Mouse (Mus musculus) adipocyte (in vitro differentiated cells): ENCODE measurements at regions not wholly inside any gene's neighbourhood (a gene's known extent, or its start where the extent isn't known, plus 50 kb on each side); places are given as distances from the start of the nearest gene placed in this dataset.

ENCODE experiments used
- DNase-seq: peaks from one replicate; pipeline ENCODE4 v3.0.0-alpha.2; 2016; ENCODE audit warnings: low spot score

DNA sequence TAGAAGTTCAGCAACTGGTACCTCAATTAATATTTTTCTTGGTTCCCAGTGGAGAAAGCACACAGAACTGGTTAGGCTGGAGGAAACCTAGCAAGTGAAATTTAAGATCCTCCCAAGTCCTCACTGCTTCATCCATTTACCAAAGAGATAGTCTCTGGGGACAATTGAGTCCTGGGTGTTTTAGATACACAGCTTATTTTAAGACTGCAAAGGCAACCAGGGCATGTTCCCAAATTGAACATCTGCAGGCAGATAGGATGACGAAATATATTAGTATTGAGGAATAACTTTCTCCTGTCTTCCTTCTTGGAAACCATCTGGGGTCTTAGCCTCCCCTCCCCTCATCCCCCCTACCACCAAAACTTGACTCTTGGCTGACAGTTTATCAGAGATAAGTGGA is 356.3 kb upstream of the Npvf start:
- no peak for DNase-seq

DNA sequence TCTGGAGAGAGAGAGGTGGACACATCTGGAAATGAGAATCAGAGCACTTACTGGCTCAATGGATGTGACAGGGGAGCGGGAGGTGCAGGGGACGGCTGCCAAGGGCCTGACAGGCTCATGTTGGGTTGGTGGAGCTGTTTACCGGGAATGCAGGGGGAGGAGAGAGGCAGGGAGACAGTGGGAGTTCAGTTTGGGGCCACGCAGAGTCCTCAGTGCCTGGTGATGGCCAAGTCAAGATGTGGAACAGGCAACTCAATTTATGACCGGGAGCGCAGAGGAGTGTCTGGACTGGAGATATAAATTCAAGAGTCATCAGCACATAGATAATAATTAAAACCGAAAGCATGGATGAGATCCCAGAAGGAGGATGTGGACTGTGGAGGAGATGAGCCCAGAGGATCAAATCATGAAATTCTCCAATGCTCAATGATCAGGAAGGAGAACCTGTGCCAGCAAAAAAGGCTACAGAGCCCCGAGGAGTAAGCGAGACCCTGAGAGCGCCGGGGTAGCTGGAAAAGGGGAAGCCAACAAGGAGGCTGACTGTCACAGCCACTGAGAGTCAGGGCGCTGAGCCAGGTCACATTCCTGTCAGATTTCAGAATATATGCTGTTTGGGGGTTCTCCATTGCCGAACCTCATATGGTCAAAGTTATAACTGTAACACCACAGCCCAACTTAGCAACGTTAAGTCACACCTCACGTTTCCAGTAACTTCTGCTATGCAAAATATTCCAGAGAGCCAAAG is 358.0 kb upstream of the Npvf start:
- no peak for DNase-seq

DNA sequence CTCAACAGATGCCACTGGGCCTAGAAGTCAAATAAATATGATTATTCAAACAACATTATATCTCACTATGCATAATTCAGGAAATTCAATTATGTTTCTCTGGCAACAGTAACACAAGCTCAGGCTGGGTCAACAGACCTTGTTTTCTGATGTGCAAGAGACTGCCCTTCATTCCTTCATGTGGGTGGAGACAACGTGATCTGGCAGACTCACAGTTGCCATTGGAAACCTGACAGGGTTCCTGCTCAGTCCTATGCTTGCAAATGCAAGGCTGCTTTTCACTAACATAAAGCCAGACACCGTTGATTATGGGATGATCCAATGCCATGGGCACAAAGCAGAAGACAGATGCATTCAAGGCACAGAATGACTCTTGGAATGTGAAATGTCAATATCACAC is 361.5 kb upstream of the Npvf start:
- DNase-seq, result no peak

DNA sequence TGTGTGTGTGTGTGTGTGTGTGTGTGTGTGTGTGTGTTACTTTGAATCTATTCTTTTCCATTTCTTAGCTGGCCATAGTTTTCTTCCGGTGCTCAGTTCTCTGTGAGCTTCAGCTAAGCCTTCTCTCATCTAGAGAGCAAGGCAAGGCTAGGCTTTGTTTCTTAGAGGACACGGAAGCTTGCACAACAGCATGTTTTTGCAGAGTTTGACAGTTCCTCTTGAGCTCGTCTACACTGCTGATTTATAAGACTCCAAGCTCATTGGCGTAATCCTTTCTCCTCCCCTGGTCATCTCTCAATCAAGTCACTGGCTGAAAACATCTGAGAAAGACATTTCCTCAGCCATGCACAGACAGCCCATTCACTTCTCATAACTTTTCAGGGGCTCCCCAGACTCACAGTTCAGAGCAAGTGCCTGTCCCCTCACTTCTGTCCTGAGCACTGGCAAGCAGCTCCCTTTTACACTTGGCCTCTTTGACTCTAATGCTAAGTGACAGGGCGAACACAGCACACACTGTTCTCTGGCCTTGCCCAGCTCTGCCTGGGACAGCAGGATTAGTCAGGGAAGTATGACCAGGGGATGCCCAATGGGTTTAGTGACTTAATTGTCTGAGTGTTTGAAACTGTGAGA is 362.3 kb upstream of the Npvf start:
- peak; percentile 67 for DNase-seq

DNA sequence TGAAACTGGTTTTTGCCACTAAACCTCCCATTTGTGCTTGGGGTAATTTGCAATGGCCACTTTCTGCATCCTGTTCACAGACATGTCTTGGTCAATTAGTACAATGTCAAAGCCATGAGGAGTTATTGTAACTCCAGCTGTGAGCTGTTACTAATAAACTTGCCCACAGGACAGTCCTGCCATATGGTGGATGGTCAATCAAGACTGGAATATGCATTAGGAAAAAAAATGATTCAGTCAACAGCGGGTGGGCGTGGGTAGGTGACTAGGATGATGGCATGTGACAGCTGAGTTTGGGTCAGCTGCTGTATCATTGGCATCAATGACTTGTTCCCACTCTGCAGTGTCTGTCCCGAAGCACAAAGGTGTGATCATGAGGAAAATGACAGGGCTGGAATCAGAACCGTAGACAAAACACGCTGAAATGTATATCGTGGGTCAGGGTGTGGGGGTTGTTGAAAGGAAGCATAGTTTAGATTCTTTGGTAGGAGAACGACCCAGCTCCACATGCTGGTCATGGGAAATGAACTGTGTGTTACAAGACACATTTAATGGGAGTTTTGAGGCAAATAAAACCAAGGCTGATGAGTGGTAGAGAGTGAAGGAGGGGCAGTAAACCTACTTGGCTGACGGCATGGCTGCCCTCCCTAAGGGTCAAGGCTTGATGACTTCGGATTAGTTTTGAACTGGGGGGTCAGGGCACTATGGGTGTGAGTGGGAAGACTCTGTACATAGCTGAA is 363.2 kb upstream of the Npvf start:
- DNase-seq, result no peak

DNA sequence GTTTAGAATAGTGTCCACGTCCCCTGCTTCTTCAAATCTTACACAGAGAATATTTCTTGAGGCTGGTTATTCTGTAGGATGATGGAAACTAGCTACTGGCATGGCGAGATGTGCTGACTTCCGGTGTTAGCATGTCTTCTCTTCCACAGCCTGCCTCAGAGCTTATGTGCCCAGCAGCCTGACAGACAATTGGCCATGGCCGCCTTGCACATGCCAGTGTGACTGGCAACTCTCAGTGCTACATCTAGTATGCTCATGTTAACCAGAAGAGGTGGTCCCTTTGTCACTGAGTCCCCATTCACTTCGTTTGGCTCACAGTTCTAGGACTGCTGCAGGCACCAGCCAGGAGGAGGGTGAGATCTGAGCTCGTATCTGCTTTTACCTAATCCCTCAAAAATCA is 367.0 kb upstream of the Npvf start:
- no peak for DNase-seq

DNA sequence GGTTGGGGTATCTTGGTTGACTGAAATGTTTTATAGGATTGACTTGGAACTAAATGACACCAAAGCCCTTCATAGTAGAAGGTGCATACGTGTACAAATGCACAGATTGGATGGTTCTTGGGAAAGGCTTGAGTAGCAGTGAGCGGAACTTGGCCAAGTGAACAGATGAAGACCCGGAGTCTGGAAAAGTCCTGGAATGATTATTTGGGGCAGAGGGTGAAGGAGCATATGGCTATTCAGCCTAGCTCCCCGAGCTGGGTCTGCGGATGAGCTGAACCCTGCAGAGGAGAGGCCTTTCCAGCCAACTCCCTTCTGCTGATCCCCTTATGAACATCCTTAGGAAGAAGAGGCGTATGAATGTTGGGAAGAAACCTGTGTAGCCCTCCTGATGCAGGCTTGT is 369.1 kb upstream of the Npvf start:
- DNase-seq, result no peak

DNA sequence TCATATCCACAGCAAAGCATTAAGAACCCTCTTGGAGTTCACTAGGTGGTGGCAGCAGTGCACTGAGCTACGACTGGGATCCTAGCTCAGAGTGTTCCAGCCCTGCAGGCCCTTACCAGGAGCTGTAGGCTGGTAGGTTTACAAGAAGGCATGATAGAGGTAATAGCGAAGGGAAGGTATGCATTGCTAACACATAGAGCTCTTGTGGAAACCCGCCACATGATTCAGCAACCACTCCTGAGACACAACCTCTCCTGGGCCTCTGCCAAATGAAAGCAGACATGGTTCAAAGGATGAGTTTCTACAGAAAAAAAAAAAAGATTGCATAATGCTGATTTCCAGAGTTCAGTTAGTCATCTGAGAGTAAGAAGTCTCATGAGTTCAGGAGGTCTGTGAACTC is 370.5 kb upstream of the Npvf start:
- peak; percentile 32 for DNase-seq

DNA sequence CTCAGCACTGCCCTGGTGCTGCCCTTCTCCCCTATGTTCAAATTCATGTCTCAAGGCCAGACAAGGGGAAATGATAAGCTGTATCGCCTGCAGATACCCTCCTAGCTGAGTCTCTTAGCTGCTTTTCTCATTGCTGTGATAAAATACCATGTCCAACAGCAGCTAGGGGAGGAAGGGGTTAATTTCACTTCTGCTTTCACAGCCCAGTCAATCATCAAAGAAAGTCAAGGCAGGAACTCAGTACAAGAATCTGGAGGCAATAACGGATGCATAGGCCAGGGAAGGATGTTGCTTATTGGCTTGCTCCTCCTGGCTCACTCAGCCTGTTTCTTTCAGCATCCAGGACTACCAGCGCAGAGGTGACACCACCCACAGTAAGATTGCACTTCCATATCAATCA is 371.2 kb upstream of the Npvf start:
- no peak for DNase-seq

DNA sequence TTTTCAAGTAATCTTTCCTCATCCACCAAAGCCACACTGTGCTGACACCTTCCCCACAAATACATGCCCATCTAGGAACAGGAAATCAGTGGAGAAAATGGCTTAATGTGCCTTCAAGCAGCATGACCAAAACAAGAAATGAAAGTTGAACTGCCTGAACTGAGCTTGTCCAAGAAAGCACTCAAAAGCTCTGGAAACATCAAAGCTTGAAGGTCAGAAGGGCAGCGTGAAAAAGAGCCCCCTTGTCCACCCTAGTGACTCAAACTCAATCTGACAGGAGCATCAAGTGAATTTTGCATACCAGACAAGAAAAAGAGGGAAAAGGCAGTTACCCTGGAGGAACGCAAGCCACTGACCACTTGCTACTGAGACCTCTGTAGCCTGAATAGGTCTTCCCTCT is 373.1 kb upstream of the Npvf start:
- no peak for DNase-seq

DNA sequence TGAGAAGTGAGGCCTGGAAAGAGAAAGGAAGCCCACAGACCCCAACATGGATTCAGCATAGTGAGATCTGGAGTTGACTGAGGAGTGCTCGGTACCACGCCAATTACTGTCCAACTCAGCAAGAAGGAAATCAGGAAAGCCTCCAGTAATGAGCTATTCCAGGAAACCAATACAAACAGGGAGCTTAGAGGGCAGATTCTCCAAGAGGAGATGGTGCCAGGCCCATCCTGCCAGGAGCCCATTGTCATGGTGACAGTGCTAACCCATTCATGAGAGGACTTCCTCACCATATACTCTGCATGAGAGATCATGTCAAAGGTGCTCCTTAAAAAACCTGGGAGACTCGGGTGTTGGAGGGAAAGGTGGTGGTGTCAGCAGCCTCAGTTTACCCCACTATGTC is 375.3 kb upstream of the Npvf start:
- DNase-seq, result no peak

DNA sequence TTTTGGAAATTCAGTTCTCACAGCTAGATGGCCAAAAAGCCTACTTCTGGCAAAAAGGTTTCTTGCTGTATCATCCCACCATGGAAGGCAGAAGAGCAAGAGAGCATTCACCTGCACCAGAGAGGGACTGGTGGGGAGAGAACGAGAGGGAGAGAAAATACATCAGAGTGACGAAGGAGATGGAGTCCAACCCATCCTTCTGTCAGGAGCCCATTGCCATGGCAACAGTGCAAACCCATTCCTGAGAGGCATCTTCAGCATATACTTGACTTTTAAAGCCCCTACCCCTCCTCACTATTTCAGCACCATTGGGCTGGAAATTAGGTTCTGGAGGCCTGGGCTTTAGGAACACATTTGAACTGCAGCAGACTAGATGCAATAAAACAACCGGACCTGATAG is 375.7 kb upstream of the Npvf start:
- no peak for DNase-seq

DNA sequence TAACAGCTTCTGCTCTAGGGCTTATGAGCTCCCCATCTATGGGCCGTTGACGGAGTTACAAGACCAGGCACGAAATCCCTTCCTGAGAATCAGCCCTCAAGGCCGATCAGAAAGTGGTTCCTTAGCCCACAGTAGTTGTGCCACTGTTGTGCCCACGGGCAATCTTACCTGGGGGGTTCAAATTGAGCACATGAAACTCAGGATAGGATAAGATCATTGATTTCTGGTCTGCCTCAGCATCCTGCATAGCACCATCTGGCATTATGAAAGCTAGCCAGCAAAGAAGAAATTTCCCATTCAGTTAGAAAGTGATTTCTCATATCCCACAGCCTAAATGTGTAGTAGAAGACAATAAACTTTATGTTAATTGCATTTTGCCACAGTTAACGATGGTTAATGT is 379.6 kb upstream of the Npvf start:
- no peak for DNase-seq

DNA sequence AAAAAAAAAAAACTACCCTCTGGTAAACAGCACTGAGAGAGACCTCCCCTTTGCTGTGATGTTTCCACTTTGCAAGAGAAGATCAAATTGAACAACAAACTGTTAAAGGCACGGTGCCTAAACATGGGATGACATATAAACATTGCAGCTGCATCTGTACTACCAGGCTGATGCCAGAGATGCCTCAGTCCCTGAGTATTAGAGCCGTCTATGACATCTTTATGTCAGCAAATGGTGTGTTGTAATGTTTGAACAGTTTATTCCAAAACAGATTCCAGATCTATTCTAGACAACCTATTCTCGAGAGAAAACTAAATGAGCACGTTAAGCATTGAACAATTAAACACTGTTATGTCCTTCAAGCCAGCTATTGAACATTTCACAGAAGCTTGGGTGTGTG is 381.8 kb upstream of the Npvf start:
- no peak for DNase-seq

DNA sequence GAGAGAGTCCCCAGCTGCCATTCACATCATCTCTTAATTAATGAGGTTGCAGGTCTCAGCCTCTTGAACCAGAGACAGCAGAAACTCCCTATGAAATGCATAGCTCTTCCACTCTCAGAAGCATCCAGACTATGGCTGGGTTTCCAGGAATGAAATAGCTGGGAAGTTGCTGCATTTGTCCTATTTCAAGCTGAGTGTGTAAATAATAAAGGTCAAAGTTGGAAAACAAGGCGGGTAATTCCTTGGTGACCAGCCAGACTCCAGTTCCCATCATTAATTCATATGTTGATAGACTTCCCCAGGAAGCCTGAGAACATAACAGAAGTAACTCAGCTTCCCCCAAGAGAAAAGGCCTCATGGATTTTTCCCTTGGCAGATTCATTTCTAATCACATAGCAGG is 382.3 kb upstream of the Npvf start:
- peak; percentile 74 for DNase-seq

DNA sequence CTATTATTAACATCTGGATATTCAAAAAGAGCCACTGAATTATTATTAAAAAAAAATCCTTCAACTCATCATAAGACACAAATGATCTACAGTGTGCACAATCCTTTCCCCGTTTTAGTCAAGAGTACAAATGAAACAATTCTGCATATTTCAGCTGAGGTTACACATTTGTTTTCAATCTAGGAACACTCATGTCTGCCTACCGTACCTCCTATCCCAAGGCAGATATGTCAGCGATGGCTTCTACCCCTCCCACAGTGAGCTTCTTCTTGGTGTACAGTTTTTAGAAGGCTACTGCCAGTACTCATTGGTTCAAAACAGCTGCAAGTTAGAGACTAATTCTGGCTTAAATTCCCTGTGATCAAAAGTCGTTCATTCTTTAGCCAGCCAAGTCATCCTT is 382.7 kb upstream of the Npvf start:
- DNase-seq, result peak; percentile 14

DNA sequence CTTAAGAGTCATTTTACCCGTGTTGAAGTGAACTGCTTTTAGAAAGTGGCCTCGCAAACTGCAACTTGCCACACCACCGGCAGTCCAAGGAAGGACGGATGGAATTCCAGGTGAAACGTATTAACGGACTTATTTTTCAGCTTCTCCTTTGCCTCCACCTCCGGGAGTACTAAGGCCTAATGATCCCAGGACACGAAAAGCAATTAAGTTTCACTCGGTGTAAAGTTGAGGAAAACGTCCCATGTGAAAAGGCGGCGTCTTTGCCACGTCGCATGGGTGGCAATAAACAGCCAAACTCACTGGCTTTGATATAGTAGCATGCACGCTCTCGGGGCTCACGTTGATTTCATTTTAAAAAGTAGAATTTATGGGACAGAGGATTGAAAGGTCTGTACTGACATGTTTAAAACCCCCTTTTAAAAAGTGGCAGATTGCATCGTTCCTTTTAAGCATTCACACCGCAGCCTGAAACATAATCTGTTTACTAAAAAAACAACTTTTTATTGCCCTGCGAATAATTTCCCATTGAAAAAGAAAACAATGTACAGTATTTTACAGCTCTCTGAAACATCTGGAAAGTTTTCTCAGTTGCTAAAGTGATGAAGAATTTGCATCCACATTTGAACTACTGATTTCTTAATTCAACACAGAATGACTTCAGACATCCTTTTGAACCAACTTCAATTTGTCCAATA is 385.4 kb upstream of the Npvf start:
- no peak for DNase-seq

DNA sequence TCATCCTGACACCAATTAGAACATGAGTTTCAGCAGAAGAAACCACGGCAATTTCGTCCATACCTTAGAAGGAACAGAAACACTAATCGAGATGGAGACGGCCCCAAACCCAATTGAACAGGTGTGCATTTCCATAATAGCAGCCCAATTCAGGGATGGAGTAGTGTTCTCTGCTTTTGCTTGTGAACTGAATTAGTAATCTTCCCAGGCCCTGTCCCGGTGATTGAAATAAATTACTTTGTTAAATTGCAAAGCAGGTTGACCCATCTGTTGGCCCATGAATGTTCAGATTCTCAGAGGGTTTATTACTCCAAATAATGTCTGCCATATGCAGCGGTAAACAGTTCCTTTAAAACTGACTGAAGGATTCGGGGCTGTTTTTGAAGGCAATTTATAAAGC is 388.5 kb upstream of the Nfe2l3 start:
- DNase-seq, result no peak

DNA sequence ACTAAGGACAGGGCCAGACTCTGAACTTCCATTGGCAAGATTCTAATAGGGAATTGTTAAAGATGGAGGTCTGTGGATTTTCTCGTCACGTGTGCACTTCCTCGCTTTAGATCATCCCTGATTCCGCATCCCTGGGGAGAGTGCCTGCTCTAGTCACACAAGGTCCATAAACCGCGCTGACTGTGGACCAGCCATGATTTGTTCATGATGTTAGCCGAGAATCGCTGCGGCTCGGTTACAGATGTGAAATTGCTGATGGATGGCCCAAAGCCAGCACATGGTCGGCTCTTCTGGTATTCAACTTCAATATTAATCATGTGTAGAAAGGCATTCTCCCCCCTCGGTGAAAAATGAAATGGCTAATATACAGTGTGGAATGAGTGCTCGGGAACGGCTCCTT is 387.6 kb upstream of the Nfe2l3 start:
- no peak for DNase-seq

DNA sequence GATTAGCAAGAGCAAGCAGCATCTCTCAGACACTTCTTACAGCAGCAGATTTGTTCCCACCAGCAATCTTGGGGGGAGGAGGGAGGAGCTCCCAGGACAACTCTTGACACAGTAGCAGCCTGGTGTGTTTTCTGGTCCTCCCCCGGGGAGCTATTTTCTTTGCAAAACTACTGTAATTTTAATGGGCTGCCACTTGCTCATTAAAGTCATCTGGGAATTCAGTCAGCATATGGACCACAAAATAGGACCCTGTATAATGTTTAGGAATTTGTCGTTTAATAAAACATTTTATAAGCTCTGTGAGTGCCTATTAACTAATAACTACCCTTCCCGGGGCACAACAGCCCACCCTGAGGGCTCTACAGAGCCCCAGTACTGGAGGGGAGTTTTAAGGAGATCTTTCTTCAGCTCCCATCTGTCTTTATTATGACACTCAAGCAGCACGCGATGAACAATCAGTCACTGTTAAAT is 380.0 kb upstream of the Nfe2l3 start:
- no peak for DNase-seq

DNA sequence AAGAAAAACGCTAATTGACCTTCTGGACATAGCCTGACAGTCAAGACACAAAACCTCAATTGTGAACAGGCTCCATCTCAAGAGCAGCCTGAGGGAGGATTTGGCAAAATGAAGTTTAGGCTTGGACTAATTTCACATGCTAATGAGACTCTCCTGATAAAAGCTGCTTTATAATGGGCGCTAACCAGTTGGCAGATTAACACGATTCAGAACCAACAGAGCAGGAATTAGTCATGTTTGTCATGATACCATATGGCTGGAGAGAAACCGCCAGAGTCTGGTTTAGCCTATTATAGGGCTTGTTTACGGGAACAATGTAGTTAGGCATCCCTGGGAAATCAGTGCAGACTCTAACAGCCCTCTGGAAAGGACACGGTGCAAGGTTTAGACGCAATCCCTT is 375.2 kb upstream of the Nfe2l3 start:
- no peak for DNase-seq

DNA sequence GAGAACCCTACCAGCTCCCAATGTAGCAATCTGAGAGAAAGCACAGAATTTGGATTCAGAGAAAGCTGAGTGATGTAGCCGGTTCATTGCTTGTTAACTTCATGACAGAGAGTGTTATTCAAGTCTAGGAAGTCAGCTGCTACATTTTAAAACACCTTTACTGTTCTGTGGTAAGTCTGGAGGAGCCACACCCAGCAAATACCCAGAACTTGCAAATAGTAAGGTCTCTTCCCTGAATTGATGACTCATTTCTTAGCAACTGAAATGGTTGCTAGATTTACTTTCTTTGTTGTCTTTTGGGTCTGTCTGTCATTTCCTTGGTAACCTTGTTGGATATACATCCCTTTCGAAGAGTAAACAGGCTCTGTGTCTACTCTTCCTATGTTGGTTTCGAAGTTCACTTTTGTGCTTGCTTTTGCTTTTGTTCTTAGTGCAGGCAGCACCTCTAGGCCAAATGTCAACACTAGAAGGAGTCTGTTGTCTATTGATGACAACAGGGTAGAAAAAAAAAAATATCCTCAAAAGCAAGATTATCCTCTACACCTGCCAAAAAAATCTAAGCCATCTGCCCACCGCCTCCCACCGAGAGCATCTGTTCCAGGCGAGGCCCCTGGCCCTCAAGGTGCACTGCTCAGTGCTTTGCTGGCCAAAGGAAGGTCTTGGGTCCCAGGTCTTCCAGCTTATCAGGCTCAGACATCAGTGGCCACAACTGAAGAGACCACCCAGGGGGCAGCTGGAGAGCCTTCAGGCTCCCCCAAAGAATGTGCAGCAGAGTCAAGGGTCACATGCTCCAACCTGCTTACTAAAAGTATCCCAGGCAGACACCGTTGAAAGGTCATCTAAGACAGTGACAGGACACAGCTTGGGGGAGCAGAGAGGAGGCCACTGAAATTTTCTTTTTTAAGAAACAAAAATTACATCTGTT is 372.3 kb upstream of the Nfe2l3 start:
- DNase-seq, result no peak
